Mouse (Mus musculus): ENCODE data around the gene Fam189a2. TPM values are rescaled to one million over a fixed set of nuclear protein-coding genes. Genes with fewer than 3 reads are reported as not detected.
A peak's percentile ranks its signal among the peaks of the same experiment; 100 is the strongest.

Fam189a2 gene
- polyA plus RNA-seq, 1 experiment from 2014 or later, result 1.2 TPM

DNA sequence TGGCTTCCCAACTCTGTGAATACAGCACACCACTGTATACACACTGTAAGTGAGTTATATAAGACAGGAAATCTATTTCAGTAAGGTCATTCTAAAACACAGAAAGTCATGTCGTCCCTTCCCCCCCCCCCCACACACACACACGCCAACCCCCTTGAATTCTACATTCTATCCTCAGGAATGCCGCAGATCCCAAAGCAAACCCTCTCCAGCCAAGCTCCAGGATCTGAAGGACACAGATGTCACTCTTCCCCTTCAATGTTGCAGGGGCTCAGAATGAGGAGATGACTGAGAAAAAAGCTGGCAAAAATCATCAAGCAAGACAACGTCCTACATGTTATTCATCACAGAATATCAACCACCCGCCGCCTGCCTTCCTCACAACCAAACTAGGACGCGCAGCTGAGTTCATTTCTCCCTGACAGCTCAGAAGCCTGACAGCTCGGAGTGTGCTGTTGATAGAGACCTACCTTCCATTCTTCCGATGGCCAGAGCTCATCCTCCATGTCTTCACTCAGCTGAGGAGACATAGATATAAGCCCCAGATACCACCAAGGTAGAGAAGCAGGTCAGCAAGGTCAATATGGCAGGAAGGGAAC, 15.7 kb upstream of the Fam189a2 start:
- no peak for TF ChIP-seq CTCF (IDR thresholded peaks at IDR 0.05; ENCODE audit: low read depth)
- H3K9ac ChIP-seq, result no peak overlapping the region
- H3K27ac ChIP-seq (ENCODE audit: low read depth), result no peak overlapping the region; the same call in 1 of the 2 replicates

DNA sequence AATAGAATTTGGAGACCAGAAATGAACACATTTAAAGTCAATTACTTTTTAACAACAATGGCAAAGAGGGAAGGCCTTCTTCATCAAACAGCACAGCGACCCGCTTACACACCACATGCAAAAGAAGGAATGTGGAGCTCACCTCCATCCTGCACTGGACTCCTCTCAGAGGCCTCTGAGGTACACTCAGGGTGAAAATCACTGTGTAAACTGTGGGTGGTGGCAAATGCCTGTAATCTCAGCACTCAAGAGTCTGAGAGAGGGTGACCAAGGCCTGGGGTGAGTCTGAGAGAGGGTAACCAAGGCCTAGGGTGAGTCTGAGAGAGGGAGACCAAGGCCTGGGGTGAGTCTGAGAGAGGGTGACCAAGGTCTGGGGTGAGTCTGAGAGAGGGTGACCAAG, 11.6 kb upstream of the Fam189a2 start:
- no peak overlapping the region for H3K4me3 ChIP-seq (ENCODE audit: low read depth, low read length)
- H3K4me1 ChIP-seq (ENCODE audit: insufficient read depth), result no peaks in the 10 kb centered on the region
- no peaks in the 10 kb centered on the region for H3K36me3 ChIP-seq (ENCODE audit: insufficient read depth)
- no peak overlapping the region for H3K4me2 ChIP-seq
- H3K9me3 ChIP-seq (ENCODE audit: low read depth, low read length), result no peaks in the 10 kb centered on the region
- H3K27me3 ChIP-seq (ENCODE audit: insufficient read depth, low read length), result no peaks in the 10 kb centered on the region
- no peak for ATAC-seq (ENCODE audit: insufficient read depth)
- no peak for DNase-seq
- WGBS, result 86% methylated on average over 2 of the region's 2 CpGs
- no peak overlapping the region for H3K9ac ChIP-seq
- H3K27ac ChIP-seq (ENCODE audit: low read depth), result no peak overlapping the region
- no peak for TF ChIP-seq CTCF (IDR thresholded peaks at IDR 0.05; ENCODE audit: low read depth)

More for the DNA sequence above, 15.7 kb upstream of the Fam189a2 start:
- Histone ChIP-seq H3K4me3 (ENCODE audit: low read depth, low read length) (no peak overlapping the region), H3K9me3 (ENCODE audit: low read depth, low read length) (no peaks in the 10 kb centered on the region), H3K4me2 (peak overlapping the region; percentile 25; the same call in 1 of the 2 replicates), H3K4me1 (ENCODE audit: insufficient read depth) (peaks cover 3% of the 10 kb centered on the region; the same call in 1 of the 2 replicates), H3K27me3 (ENCODE audit: insufficient read depth, low read length) (no peaks in the 10 kb centered on the region), H3K36me3 (ENCODE audit: insufficient read depth) (no peaks in the 10 kb centered on the region)
- DNase-seq (peak; percentile 71), ATAC-seq (ENCODE audit: insufficient read depth) (peak; percentile 65)
- 56% methylated on average over 10 of the region's 10 CpGs for WGBS

DNA sequence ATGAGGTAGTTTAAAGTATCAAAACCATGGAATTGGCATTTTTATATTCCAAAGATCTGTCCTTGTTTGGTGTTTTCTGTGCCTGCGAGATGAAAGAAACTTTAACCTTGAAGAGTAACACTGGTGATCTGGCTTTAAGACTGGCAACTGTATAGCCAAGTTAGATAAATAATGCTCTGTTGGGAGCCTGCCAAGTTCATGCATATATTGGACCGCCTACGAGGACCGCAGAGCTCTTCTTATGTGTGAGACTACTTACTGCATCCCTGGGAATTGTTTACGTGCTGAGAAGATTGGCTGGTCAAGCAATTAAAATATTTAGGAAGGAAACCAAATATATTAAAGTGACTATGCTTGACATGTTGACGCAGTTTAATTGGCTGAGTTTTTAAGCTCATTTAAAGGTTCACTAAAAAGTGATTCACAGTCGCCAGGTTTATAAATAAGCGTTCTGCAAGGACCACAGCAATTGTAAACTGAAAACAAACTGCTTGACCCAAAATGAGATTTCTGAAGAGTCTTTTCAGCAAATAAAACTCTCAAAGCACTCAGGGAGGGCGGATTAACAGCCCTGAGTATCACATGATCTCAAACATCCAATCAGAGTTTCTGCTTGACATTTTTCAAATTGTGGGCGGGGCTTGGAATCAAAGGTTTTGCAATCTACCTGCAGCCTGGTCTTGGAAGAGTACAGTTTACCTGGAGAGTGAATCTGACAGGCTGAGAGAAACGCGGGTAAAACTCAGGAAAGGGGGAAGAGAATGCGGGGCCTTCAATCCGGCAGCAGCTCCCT, 8.4 kb upstream of the Fam189a2 start:
- no peak for TF ChIP-seq CTCF (IDR thresholded peaks at IDR 0.05; ENCODE audit: low read depth)
- Histone ChIP-seq H3K27ac (ENCODE audit: low read depth) (no peak overlapping the region), H3K9me3 (ENCODE audit: low read depth, low read length) (no peaks in the 10 kb centered on the region), H3K4me2 (no peak overlapping the region), H3K36me3 (ENCODE audit: insufficient read depth) (no peaks in the 10 kb centered on the region), H3K4me3 (ENCODE audit: low read depth, low read length) (no peak overlapping the region), H3K4me1 (ENCODE audit: insufficient read depth) (no peaks in the 10 kb centered on the region), H3K27me3 (ENCODE audit: insufficient read depth, low read length) (no peaks in the 10 kb centered on the region), H3K9ac (no peak overlapping the region)
- WGBS, result 49% methylated on average over 14 of the region's 14 CpGs
- no peak for ATAC-seq (ENCODE audit: insufficient read depth)
- peak; percentile 67 for DNase-seq

DNA sequence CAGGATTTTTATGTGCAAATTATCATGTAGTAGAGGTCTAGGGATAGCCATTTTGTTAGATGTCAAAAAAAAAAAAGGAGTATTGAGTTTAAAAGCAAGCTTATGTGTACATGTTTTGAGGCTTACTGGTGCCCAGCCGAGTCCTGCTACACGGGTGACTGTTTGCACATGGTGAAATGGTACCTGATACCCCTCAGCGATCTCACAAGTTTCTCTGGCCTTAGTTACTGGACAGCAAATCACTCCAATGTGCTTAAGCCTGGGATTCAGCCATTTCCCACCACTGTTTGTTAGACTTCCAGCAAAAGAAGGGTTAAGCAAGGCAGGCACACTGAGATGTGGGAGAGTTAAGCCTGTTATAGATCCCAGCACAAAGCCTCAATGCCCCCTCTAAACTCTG, 3.5 kb upstream of the Fam189a2 start:
- Histone ChIP-seq H3K9me3 (ENCODE audit: low read depth, low read length) (no peaks in the 10 kb centered on the region), H3K9ac (no peak overlapping the region), H3K4me1 (ENCODE audit: insufficient read depth) (0 out of 2 replicates have a peak, but pooled peaks cover 3% of the 10 kb centered on the region), H3K27ac (ENCODE audit: low read depth) (no peak overlapping the region), H3K4me3 (ENCODE audit: low read depth, low read length) (no peak overlapping the region), H3K4me2 (no peak overlapping the region), H3K36me3 (ENCODE audit: insufficient read depth) (no peaks in the 10 kb centered on the region), H3K27me3 (ENCODE audit: insufficient read depth, low read length) (peaks cover 35% of the 10 kb centered on the region)
- no peak for TF ChIP-seq CTCF (IDR thresholded peaks at IDR 0.05; ENCODE audit: low read depth)
- no peak for ATAC-seq (ENCODE audit: insufficient read depth)
- 53% methylated on average over 3 of the region's 3 CpGs for WGBS
- no peak for DNase-seq

DNA sequence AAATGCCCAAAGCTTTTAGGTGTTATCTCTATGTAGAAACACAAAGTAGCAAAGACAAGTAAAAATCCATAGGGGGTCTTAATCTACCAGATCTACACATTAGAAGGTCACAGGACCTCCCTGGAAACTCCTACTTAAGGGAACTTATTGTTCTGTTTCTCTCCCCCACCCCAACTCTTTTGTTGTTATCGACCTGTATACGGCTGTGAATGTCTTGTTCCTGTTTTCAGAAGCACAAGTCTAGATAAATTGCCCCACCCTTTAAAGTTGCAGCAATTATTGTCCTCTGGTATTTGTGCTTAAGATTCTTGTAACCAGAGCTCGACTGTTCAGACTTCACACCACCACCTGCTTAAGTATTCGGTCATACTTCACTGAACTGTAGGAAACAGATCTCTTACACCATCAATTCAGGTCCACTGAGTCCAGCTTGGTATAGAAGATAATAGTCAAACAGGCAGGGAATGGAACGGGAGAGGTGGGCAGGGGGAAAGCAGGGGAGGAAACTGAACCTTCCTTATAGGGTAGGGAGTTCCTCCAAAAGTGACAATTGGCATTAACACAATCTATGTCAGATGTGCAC, 1.9 kb upstream of the Fam189a2 start:
- H3K4me1 ChIP-seq (ENCODE audit: insufficient read depth), result 0 out of 2 replicates have a peak, but pooled peaks cover 3% of the 10 kb centered on the region
- no peak overlapping the region for H3K9ac ChIP-seq
- H3K36me3 ChIP-seq (ENCODE audit: insufficient read depth), result no peaks in the 10 kb centered on the region
- peaks cover 39% of the 10 kb centered on the region for H3K27me3 ChIP-seq (ENCODE audit: insufficient read depth, low read length)
- no peak overlapping the region for H3K27ac ChIP-seq (ENCODE audit: low read depth)
- no peak overlapping the region for H3K4me3 ChIP-seq (ENCODE audit: low read depth, low read length)
- 59% methylated on average over 5 of the region's 5 CpGs for WGBS
- ATAC-seq (ENCODE audit: insufficient read depth) (no peak), DNase-seq (no peak)
- no peak for TF ChIP-seq CTCF (IDR thresholded peaks at IDR 0.05; ENCODE audit: low read depth)
- no peaks in the 10 kb centered on the region for H3K9me3 ChIP-seq (ENCODE audit: low read depth, low read length)
- H3K4me2 ChIP-seq, result no peak overlapping the region

DNA sequence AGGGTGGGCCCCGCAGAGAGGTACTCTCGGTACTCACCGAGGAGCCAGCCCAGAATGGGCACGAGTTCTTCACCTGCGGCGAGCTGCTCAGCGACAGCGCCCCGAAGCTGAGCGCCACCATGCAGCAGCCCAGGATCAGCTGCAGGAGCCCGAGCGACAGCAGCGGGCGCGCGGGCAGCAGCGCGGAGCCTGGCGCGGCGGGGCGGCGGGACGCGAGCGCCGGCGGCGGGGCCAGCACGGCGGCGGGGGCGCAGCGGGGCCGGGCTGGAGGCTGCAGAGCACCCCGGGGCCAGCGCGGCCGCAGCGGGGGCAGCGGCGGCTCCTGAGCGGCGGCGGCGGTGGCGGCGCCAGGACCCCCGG, 328 bp downstream of the Fam189a2 start:
- H3K27me3 ChIP-seq (ENCODE audit: insufficient read depth, low read length), result peaks cover 39% of the 10 kb centered on the region
- no peak for TF ChIP-seq CTCF (IDR thresholded peaks at IDR 0.05; ENCODE audit: low read depth)
- H3K4me1 ChIP-seq (ENCODE audit: insufficient read depth), result 0 out of 2 replicates have a peak, but pooled peaks cover 3% of the 10 kb centered on the region
- peak; percentile 73 for ATAC-seq (ENCODE audit: insufficient read depth)
- H3K4me2 ChIP-seq, result peak overlapping the region; percentile 91
- DNase-seq, result peak; percentile 50
- H3K9me3 ChIP-seq (ENCODE audit: low read depth, low read length), result no peaks in the 10 kb centered on the region
- under 1% methylated on average over 33 of the region's 49 CpGs for WGBS
- H3K4me3 ChIP-seq (ENCODE audit: low read depth, low read length), result peak overlapping the region; percentile 52
- H3K27ac ChIP-seq (ENCODE audit: low read depth), result no peak overlapping the region; the same call in 1 of the 2 replicates
- no peaks in the 10 kb centered on the region for H3K36me3 ChIP-seq (ENCODE audit: insufficient read depth)
- H3K9ac ChIP-seq, result peak overlapping the region; percentile 70
